ENCODE assay signal across 8 mouse cellular contexts in the genomic region with DNA sequence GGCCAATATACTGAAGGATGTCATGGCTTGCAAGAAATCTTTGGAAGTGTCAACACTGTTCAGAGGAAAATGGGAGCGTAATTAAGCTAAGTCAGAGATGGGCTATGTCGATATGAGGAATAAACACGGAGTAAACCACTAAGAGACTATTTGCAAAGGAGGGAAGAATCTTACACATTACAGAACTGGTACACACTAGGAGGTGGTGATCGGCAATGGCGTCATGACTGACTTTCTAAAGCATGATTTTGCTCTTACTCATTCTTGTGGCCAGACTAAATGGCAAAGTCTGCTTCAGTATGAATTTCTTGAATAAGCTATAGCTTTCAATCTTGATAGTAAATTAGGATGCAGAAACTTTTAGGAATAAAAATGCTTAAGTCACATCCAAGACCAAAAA. TPM values are rescaled to one million over a fixed set of nuclear protein-coding genes. Genes with fewer than 3 reads are reported as not detected.
DNase-seq lines count a peak whose midpoint lies in the region; ATAC-seq and TF ChIP-seq lines count a peak whose summit lies in the region.

No protein-coding gene starts in this region.

- 0 out of 2 replicates have a peak overlapping the region, but pooled peaks have one; percentile 7 for H3K4me3 ChIP-seq in forebrain, embryonic 11.5 days (ENCODE audit: low read depth, low read length)
- H3K4me3 ChIP-seq in forebrain, postnatal 0 days (ENCODE audit: low read depth, low read length), result no peak overlapping the region
- H3K4me3 ChIP-seq in megakaryocyte, embryonic 14.5 days (replicated peaks), result peak overlapping the region; percentile 93
- H3K4me3 ChIP-seq in limb, embryonic 12.5 days (replicated peaks), result peak overlapping the region; percentile 83; the same call in 1 of the 2 replicates
- H3K4me3 ChIP-seq in stomach, postnatal 0 days (ENCODE audit: low read depth, low read length), result peak overlapping the region; percentile 95; the same call in 1 of the 2 replicates

- H3K27me3 ChIP-seq in forebrain, embryonic 11.5 days (ENCODE audit: control insufficient read depth, insufficient read depth, low read length), result no peaks in the 10 kb centered on the region
- no peaks in the 10 kb centered on the region for H3K27me3 ChIP-seq in forebrain, postnatal 0 days (ENCODE audit: insufficient read depth, low read length)
- no peaks in the 10 kb centered on the region for H3K27me3 ChIP-seq in megakaryocyte, embryonic 14.5 days (replicated peaks)
- H3K27me3 ChIP-seq in limb, embryonic 12.5 days, result no peaks in the 10 kb centered on the region
- H3K27me3 ChIP-seq in stomach, postnatal 0 days (ENCODE audit: control insufficient read depth, insufficient read depth, low read length), result no peaks in the 10 kb centered on the region

- no peaks in the 10 kb centered on the region for H3K9me3 ChIP-seq in forebrain, embryonic 11.5 days (ENCODE audit: control insufficient read depth, low read length)
- no peaks in the 10 kb centered on the region for H3K9me3 ChIP-seq in forebrain, postnatal 0 days (ENCODE audit: low read length)
- H3K9me3 ChIP-seq in megakaryocyte, embryonic 14.5 days, result no peaks in the 10 kb centered on the region
- H3K9me3 ChIP-seq in limb, embryonic 12.5 days, result no peaks in the 10 kb centered on the region
- no peaks in the 10 kb centered on the region for H3K9me3 ChIP-seq in stomach, postnatal 0 days (ENCODE audit: control insufficient read depth, low read length)

- H3K36me3 ChIP-seq in forebrain, embryonic 11.5 days (ENCODE audit: control insufficient read depth, insufficient read depth, low read length), result no peaks in the 10 kb centered on the region
- no peaks in the 10 kb centered on the region for H3K36me3 ChIP-seq in forebrain, postnatal 0 days (ENCODE audit: insufficient read depth)
- peaks cover 21% of the 10 kb centered on the region for H3K36me3 ChIP-seq in megakaryocyte, embryonic 14.5 days (replicated peaks; ENCODE audit: low read length)
- H3K36me3 ChIP-seq in limb, embryonic 12.5 days, result no peaks in the 10 kb centered on the region
- H3K36me3 ChIP-seq in stomach, postnatal 0 days (ENCODE audit: control insufficient read depth, insufficient read depth, low read length), result no peaks in the 10 kb centered on the region

- no peak for TF ChIP-seq CTCF in forebrain, postnatal 0 days (IDR thresholded peaks at IDR 0.05; ENCODE audit: low read depth)
- no peak for TF ChIP-seq CTCF in stomach, postnatal 0 days (IDR thresholded peaks at IDR 0.05; ENCODE audit: low read depth)

- no peak for TF ChIP-seq EP300 in stomach, postnatal 0 days (optimal IDR thresholded peaks at IDR 0.05)

- H3K4me1 ChIP-seq in forebrain, embryonic 11.5 days (replicated peaks; ENCODE audit: control insufficient read depth, insufficient read depth, low read length), result peaks cover 3% of the 10 kb centered on the region; the same call in 1 of the 2 replicates
- H3K4me1 ChIP-seq in forebrain, postnatal 0 days (ENCODE audit: insufficient read depth), result no peaks in the 10 kb centered on the region
- peaks cover 29% of the 10 kb centered on the region for H3K4me1 ChIP-seq in megakaryocyte, embryonic 14.5 days
- H3K4me1 ChIP-seq in limb, embryonic 12.5 days (replicated peaks), result peaks cover 15% of the 10 kb centered on the region; the same call in 1 of the 2 replicates
- 0 out of 2 replicates have a peak, but pooled peaks cover 2% of the 10 kb centered on the region for H3K4me1 ChIP-seq in stomach, postnatal 0 days (replicated peaks; ENCODE audit: control insufficient read depth, insufficient read depth)

- DNase-seq in forebrain, embryonic 11.5 days (ENCODE audit: low spot score), result no peak
- DNase-seq in forebrain, postnatal 0 days, result no peak
- no peak for DNase-seq in stomach, postnatal 0 days (ENCODE audit: low spot score)
- DNase-seq in cerebellum, postnatal 14 days, result no peak
- no peak for DNase-seq in adrenal gland, postnatal 14 days

- 82% methylated on average over 5 of the region's 5 CpGs for WGBS in forebrain, embryonic 11.5 days
- 82% methylated on average over 5 of the region's 5 CpGs for WGBS in forebrain, postnatal 0 days
- 77% methylated on average over 5 of the region's 5 CpGs for WGBS in limb, embryonic 12.5 days
- WGBS in stomach, postnatal 0 days, result 71% methylated on average over 5 of the region's 5 CpGs

- H3K9ac ChIP-seq in forebrain, embryonic 11.5 days (ENCODE audit: low read length), result no peak overlapping the region
- H3K9ac ChIP-seq in forebrain, postnatal 0 days, result no peak overlapping the region
- H3K9ac ChIP-seq in limb, embryonic 12.5 days (replicated peaks), result no peak overlapping the region
- H3K9ac ChIP-seq in stomach, postnatal 0 days (ENCODE audit: low read length), result no peak overlapping the region

- ATAC-seq in forebrain, embryonic 11.5 days (replicated peaks; ENCODE audit: low FRiP score), result no peak
- ATAC-seq in forebrain, postnatal 0 days, result no peak
- no peak for ATAC-seq in megakaryocyte, adult 5-6 weeks (ENCODE audit: poor library complexity, severe bottlenecking)
- ATAC-seq in limb, embryonic 12.5 days (ENCODE audit: insufficient number of reproducible peaks, insufficient read depth, low FRiP score, low TSS enrichment, low read depth), result no peak
- ATAC-seq in stomach, postnatal 0 days (ENCODE audit: low FRiP score, low TSS enrichment), result no peak

- H3K27ac ChIP-seq in forebrain, embryonic 11.5 days (ENCODE audit: low read depth, low read length), result no peak overlapping the region
- no peak overlapping the region for H3K27ac ChIP-seq in forebrain, postnatal 0 days (ENCODE audit: low read depth, low read length)
- no peak overlapping the region for H3K27ac ChIP-seq in limb, embryonic 12.5 days
- no peak overlapping the region for H3K27ac ChIP-seq in stomach, postnatal 0 days (replicated peaks)

- H3K4me2 ChIP-seq in forebrain, embryonic 11.5 days (ENCODE audit: low read depth, low read length, severe bottlenecking), result peak overlapping the region; percentile 12; the same call in 1 of the 2 replicates
- no peak overlapping the region for H3K4me2 ChIP-seq in forebrain, postnatal 0 days (ENCODE audit: low read depth)
- H3K4me2 ChIP-seq in limb, embryonic 12.5 days, result peak overlapping the region; percentile 54
- peak overlapping the region; percentile 27; the same call in 1 of the 2 replicates for H3K4me2 ChIP-seq in stomach, postnatal 0 days (replicated peaks; ENCODE audit: low read depth)

RNA-seq across cellular contexts. Expression of a gene that starts 1.0 kb away (rescaled TPM):
- polyA plus RNA-seq in forebrain, embryonic 11.5 days (2014; fragmentation: Nextera tagmentation; extraction: Ambion mirVana), result 13.4 and 13.5 TPM in 2 replicates
- total RNA-seq in forebrain, postnatal 0 days (2014; rRNA removed), result 4.5 and 4.9 TPM in 2 replicates
- 5.3 and 7.0 TPM in 2 replicates for polyA plus RNA-seq in forebrain, postnatal 0 days (2015; fragmentation: Nextera tagmentation; extraction: Ambion mirVana)
- polyA plus RNA-seq in megakaryocyte, embryonic 14.5 days (2012; ENCODE audit: insufficient read depth, low replicate concordance), result 7.9 and 10.6 TPM in 2 replicates
- total RNA-seq in megakaryocyte, adult 5-6 weeks (2015), result 2.9 and 3.9 TPM in 2 replicates
- 3.0 and 7.7 TPM in 2 replicates for total RNA-seq in megakaryocyte, adult 5-6 weeks (2017)
- 11.0 and 11.5 TPM in 2 replicates for polyA plus RNA-seq in limb, embryonic 12.5 days (2016; fragmentation: Nextera tagmentation; extraction: Ambion mirVana)
- polyA plus RNA-seq in stomach, postnatal 0 days (2015; fragmentation: Nextera tagmentation; extraction: Ambion mirVana), result 4.9 and 7.3 TPM in 2 replicates
- 5.5 and 8.0 TPM in 2 replicates for total RNA-seq in adrenal gland, postnatal 14 days (2021)

RNA-seq across cellular contexts. Expression of a gene that starts 1.1 kb away (rescaled TPM):
- 30.4 and 35.2 TPM in 2 replicates for polyA plus RNA-seq in forebrain, embryonic 11.5 days (2014; fragmentation: Nextera tagmentation; extraction: Ambion mirVana)
- total RNA-seq in forebrain, postnatal 0 days (2014; rRNA removed), result 41.4 and 47.7 TPM in 2 replicates
- polyA plus RNA-seq in forebrain, postnatal 0 days (2015; fragmentation: Nextera tagmentation; extraction: Ambion mirVana), result 12.8 and 17.3 TPM in 2 replicates
- 0.56 TPM in 1 of 2 replicates, not detected in the other for polyA plus RNA-seq in megakaryocyte, embryonic 14.5 days (2012; ENCODE audit: insufficient read depth, low replicate concordance)
- 56.3 and 70.0 TPM in 2 replicates for total RNA-seq in megakaryocyte, adult 5-6 weeks (2015)
- total RNA-seq in megakaryocyte, adult 5-6 weeks (2017), result 48.5 and 62.4 TPM in 2 replicates
- polyA plus RNA-seq in limb, embryonic 12.5 days (2016; fragmentation: Nextera tagmentation; extraction: Ambion mirVana), result 36.0 and 38.5 TPM in 2 replicates
- polyA plus RNA-seq in stomach, postnatal 0 days (2015; fragmentation: Nextera tagmentation; extraction: Ambion mirVana), result 14.4 and 16.1 TPM in 2 replicates
- total RNA-seq in adrenal gland, postnatal 14 days (2021), result 35.3 and 35.8 TPM in 2 replicates

RNA-seq across cellular contexts. Expression of a gene that starts 19.2 kb away (rescaled TPM):
- polyA plus RNA-seq in forebrain, embryonic 11.5 days (2014; fragmentation: Nextera tagmentation; extraction: Ambion mirVana), result 23.2 and 29.5 TPM in 2 replicates
- total RNA-seq in forebrain, postnatal 0 days (2014; rRNA removed), result 7.2 and 9.4 TPM in 2 replicates
- polyA plus RNA-seq in forebrain, postnatal 0 days (2015; fragmentation: Nextera tagmentation; extraction: Ambion mirVana), result 29.3 and 32.0 TPM in 2 replicates
- polyA plus RNA-seq in megakaryocyte, embryonic 14.5 days (2012; ENCODE audit: insufficient read depth, low replicate concordance), result 8.4 TPM in 1 of 2 replicates, not detected in the other
- 35.7 and 38.8 TPM in 2 replicates for total RNA-seq in megakaryocyte, adult 5-6 weeks (2015)
- total RNA-seq in megakaryocyte, adult 5-6 weeks (2017), result 9.9 and 17.3 TPM in 2 replicates
- polyA plus RNA-seq in limb, embryonic 12.5 days (2016; fragmentation: Nextera tagmentation; extraction: Ambion mirVana), result 30.7 and 35.0 TPM in 2 replicates
- polyA plus RNA-seq in stomach, postnatal 0 days (2015; fragmentation: Nextera tagmentation; extraction: Ambion mirVana), result 40.1 and 40.4 TPM in 2 replicates
- total RNA-seq in adrenal gland, postnatal 14 days (2021), result 20.0 and 23.2 TPM in 2 replicates
